Mouse (Mus musculus) spleen, adult 2 months (tissue): ENCODE results near the gene Slco2a1. TPM values are rescaled to one million over a fixed set of nuclear protein-coding genes. Genes with fewer than 3 reads are reported as not detected.

Experiments used
- DNase-seq, 2 experiments: peaks; one replicate each; pipeline versions ENCODE4 v3.0.0 to v3.0.0-alpha.2; 2012 to 2021; ENCODE audit warnings: low spot score in 2 of 2, low read depth in 1 of 2
- H3K27ac ChIP-seq: fragments of 200-500 bp; 2 replicates; pipeline ENCODE4 v1.5.1; 2012; ENCODE audit warnings: low read length, inconsistent platforms; ENCODE audit not compliant: insufficient read depth
- H3K27me3 ChIP-seq: fragments of 200-500 bp; 2 replicates; pipeline ENCODE4 v1.6.1; 2012; ENCODE audit warnings: mild to moderate bottlenecking, moderate library complexity, low read length, inconsistent platforms; ENCODE audit not compliant: control insufficient read depth, insufficient read depth
- H3K36me3 ChIP-seq: fragments of 200-500 bp; 2 replicates; pipeline ENCODE4 v1.6.1; 2012; ENCODE audit warnings: mild to moderate bottlenecking, low read length, inconsistent platforms; ENCODE audit not compliant: control insufficient read depth, insufficient read depth
- H3K4me1 ChIP-seq: fragments of 200-500 bp; 2 replicates; pipeline ENCODE4 v1.6.1; 2011; ENCODE audit warnings: inconsistent platforms; ENCODE audit not compliant: control insufficient read depth, insufficient read depth, insufficient read length
- H3K4me3 ChIP-seq: fragments of 200-500 bp; 2 replicates; pipeline ENCODE4 v1.5.1; 2011; ENCODE audit warnings: mild to moderate bottlenecking, inconsistent platforms; ENCODE audit not compliant: insufficient read depth, insufficient read length; ENCODE audit errors: extremely low read depth
- CTCF ChIP-seq: fragments of 200-500 bp; IDR thresholded peaks from 2 replicates; pipeline ENCODE4 v1.5.1; 2011; ENCODE audit warnings: mild to moderate bottlenecking, inconsistent platforms; ENCODE audit not compliant: insufficient read depth, insufficient read length, insufficient replicate concordance; ENCODE audit errors: extremely low read depth
- POLR2A ChIP-seq: fragments of 200-500 bp; IDR thresholded peaks from 2 replicates; pipeline ENCODE4 v1.6.1; 2011; ENCODE audit warnings: low read depth, low read length, inconsistent platforms
- WGBS: fragments of 180-500 bp; shearing (Covaris S2); methylation state at CpG from one replicate; pipeline ENCODE4 v1.1.7; 2018; 5-methylcytosine and 5-hydroxymethylcytosine counted together
- polyA plus RNA-seq: library from polyadenylated mRNA; depleted of rRNA; stranded (reverse); fragments of >200 nt; gene quantifications from 2 replicates; pipeline ENCODE4 v1.2.3, GENCODE M21; 2012

The Slco2a1 gene
- polyA plus RNA-seq, 1 experiment: 57.0 TPM

DNA sequence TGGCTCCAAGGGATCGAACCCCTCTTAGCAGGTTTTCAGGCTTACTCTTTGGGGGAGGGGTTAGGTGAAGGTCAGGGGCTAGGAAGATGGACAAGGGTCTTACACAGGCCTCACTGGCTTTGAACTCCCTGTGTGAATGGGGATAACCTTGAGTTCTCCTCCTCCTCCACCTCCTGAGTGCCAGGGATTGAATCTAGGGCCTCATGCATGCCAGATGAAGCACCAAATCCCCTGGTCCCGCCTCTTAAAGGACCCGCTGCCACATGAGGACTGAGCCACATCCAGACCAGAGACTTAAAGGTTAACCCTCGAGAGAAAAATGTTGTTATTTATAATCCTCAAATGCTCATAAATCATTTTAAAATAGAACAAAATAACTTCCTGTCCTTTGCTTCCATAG is 128.4 kb downstream of the Slco2a1 start:
- Histone ChIP-seq H3K4me1 (peaks cover 2% of the 10 kb centered on the region; the same call in 1 of the 2 replicates), H3K36me3 (no peaks in the 10 kb centered on the region), H3K27ac (no peak overlapping the region), H3K27me3 (peaks cover 4% of the 10 kb centered on the region; the same call in 1 of the 2 replicates), H3K4me3 (no peak overlapping the region)
- no peak for TF ChIP-seq CTCF
- TF ChIP-seq POLR2A: no peak
- 69% methylated on average over 4 of the region's 4 CpGs for WGBS
- no peak for DNase-seq

DNA sequence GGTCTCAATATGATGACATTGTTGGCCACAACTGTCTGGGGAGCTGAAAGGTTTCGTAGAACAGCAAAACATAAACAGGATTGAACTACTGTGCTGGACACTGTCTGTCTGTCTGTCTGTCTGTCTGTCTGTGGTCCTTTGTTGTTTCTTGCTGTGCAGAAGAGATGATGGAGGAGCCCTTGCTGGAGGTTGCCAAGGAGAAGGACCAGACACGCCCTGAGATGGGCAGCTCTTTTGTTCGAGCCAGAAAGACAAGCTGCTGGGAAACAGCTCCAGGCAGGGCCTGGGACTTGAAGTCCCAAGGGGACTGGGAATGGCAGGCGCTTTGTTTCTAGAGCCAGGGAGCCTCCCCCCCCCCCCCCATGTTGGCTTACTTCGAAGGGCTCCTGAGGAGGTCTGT is 129.0 kb downstream of the Slco2a1 start:
- H3K36me3 ChIP-seq: no peaks in the 10 kb centered on the region
- no peaks in the 10 kb centered on the region for H3K27me3 ChIP-seq
- H3K4me1 ChIP-seq: peaks cover under 1% of the 10 kb centered on the region; the same call in 1 of the 2 replicates
- TF ChIP-seq POLR2A (no peak), CTCF (no peak)
- WGBS: 86% methylated on average over 5 of the region's 5 CpGs
- no peak for DNase-seq
- H3K4me3 ChIP-seq: no peak overlapping the region
- H3K27ac ChIP-seq: no peak overlapping the region

DNA sequence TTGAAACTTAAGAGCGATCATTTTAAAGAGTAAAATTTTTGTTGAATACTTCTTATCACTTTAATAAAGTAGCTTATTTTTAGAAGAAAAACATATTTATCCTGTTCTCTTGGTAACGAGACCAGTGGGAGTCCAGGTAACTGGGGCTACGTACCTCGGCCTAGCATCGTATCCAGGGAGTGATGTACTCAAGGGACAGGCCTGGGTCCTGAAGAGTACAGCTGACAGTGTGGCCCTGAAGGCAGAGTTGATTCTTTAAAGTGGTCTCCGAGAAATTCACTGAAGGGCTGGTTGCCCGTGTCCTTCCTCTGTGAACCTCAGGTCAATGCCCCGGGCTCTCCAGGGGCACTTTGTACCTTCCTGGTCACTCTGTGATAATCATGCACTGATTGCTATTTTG is 129.4 kb downstream of the Slco2a1 start:
- TF ChIP-seq CTCF (no peak), POLR2A (no peak)
- H3K36me3 ChIP-seq: no peaks in the 10 kb centered on the region
- no peak overlapping the region for H3K27ac ChIP-seq
- no peak for DNase-seq
- no peaks in the 10 kb centered on the region for H3K27me3 ChIP-seq
- H3K4me1 ChIP-seq: no peaks in the 10 kb centered on the region
- WGBS: 93% methylated on average over 8 of the region's 8 CpGs
- no peak overlapping the region for H3K4me3 ChIP-seq

DNA sequence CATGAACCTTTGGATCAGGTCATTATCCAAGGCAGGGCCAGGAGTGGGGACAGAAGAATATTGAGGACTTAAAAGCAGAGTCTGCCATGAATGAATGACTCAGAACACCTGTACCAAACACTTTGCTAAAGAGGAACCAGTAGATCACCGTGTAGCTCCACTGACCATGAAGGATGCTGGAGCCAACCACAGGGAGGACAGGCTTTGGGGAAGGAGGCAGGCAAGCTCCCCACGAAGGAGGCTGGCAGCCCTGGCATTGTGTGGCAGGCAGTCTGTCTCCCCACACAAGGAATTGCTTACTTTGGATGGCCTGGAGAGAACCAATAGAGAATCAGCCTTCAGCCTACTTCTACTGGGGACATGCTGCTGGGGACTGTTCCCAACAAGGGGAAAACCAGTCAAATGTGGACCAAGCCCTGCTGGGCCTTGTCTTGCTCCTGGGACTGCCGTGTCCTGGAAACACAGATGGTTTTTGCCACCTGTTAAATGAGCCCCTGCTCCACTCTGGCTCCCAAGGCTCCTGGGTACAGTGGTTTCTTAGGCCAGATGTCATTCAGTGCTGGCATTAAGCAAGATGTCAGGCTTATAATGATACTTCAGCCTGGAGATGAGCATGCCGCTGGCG is 130.3 kb downstream of the Slco2a1 start:
- Histone ChIP-seq H3K36me3 (no peaks in the 10 kb centered on the region), H3K27me3 (no peaks in the 10 kb centered on the region), H3K27ac (no peak overlapping the region), H3K4me3 (no peak overlapping the region), H3K4me1 (no peaks in the 10 kb centered on the region)
- no peak for DNase-seq
- no peak for TF ChIP-seq CTCF
- WGBS: 78% methylated on average over 5 of the region's 5 CpGs

DNA sequence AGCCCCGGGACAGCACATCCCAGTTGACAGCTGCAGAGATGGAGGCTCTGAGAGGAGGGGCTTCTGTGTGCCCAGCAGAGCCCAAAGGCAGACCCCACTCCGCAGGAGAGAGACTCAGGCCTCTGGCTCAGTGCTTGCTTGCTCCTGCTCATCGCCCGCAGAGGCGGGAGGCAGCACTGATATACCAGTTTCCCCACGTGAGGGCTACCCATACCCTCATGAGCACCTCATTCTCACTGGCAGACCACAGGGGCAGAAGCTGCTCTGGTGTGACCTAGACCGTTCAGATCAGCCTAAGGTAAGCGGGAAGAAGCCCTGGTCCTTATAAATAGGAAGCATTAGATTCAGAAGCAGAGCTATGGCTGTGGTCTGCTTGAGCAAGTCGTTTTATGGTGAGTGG is 131.3 kb downstream of the Slco2a1 start:
- no peak for DNase-seq
- Histone ChIP-seq H3K4me3 (no peak overlapping the region), H3K4me1 (no peaks in the 10 kb centered on the region), H3K27me3 (no peaks in the 10 kb centered on the region), H3K36me3 (no peaks in the 10 kb centered on the region), H3K27ac (no peak overlapping the region)
- TF ChIP-seq CTCF: no peak
- WGBS: 92% methylated on average over 9 of the region's 9 CpGs

DNA sequence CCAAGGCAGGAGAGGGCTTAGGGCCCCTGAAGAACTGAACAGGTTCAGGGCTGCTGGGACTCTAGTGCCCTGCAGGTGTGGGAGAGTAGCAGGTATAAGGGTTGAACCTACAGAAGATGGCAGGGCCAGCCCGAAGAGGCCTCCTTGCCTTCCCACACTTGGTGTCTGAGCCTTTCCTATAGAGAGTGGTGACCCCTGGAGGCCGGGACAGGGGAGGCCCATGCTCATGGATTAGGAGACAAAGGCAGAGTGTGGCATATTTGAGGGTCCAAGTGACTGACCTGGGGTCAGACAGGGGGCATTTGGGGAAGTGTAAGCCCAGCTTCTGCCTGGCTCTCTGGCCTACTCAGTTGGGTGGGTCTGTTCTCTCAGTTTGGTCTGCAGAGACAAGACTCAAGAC is 131.7 kb downstream of the Slco2a1 start:
- Histone ChIP-seq H3K27ac (no peak overlapping the region), H3K36me3 (no peaks in the 10 kb centered on the region), H3K4me3 (no peak overlapping the region), H3K27me3 (no peaks in the 10 kb centered on the region), H3K4me1 (no peaks in the 10 kb centered on the region)
- 70% methylated on average over 2 of the region's 2 CpGs for WGBS
- TF ChIP-seq POLR2A: no peak
- DNase-seq: no peak

DNA sequence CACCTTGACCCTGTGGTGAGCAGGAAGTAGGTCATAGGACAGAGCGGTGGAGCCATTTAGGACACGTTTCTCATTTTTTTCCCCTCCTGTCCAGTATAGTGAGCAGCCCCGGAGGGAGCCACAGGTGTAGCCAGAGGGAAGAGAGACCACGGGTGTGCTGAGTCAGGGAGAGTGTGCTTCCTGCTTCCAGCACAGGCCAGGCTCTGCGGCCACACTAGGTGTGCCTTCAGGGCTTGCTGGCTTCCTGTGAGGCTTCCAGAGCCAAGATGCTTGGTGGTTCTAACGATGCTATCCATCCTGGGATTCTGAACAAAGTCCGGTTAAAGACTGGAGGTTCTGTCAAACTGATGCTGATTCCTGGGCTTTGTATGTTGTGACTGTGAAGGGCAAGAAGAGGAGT is 133.0 kb downstream of the Slco2a1 start:
- Histone ChIP-seq H3K4me1 (no peaks in the 10 kb centered on the region), H3K36me3 (no peaks in the 10 kb centered on the region), H3K27ac (no peak overlapping the region), H3K27me3 (no peaks in the 10 kb centered on the region), H3K4me3 (no peak overlapping the region)
- TF ChIP-seq POLR2A (no peak), CTCF (no peak)
- WGBS: 39% methylated on average over 7 of the region's 7 CpGs
- no peak for DNase-seq
